Mouse (Mus musculus): Measurements from ENCODE around the gene Lyl1. TPM values are rescaled to one million over a fixed set of nuclear protein-coding genes. Genes with fewer than 3 reads are reported as not detected.
A peak's percentile ranks its signal among the peaks of the same experiment; 100 is the strongest.

Gene Lyl1
- polyA plus RNA-seq, 1 experiment, result 91.9 TPM

DNA sequence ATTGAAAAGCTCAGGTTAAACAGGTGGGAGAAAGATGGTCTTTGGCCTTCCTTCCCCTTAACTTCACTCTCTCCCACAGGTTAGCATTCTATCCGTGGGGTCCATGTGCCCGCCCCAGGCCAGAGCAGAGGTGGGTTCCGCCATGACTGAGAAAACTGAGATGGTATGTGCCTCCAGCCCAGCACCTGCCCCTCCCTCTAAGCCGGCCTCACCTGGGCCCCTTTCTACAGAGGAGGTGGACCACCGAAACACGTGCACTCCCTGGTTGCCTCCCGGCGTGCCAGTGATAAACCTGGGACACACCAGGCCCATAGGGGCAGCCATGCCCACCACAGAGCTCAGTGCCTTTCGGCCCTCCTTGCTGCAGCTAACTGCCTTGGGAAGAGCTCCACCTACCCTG lies 1.3 kb downstream of the Lyl1 start:
- Histone ChIP-seq H3K4me3 (ENCODE audit: insufficient read depth, low read length) (peak overlapping the region; percentile 86), H3K4me1 (ENCODE audit: control insufficient read depth, insufficient read depth, low read length) (peaks cover 26% of the 10 kb centered on the region), H3K27ac (ENCODE audit: insufficient read depth, low read depth, low read length) (peak overlapping the region; percentile 99)

DNA sequence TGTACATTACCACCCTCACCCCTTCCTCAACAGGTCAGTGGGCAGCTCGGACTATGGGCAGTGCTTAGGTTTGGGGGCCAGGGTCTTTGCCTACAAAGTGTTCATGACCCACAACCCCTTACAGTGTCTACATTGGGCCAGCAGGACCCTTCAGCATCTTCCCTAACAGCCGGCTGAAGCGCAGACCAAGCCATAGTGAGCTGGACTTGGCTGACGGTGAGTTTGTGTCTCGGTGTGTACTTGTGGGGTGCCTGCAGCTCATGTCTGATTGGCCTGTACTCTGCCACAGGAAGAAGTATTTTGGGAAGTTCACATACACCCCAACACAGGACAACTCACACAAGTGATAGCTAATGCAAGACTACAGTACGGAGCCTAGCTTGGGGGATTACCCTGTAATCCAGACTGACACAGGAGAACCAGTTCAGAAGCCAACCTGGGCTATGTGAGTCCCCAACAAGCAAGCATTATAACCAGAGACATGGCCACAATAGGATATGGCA lies 1.8 kb downstream of the Lyl1 start:
- H3K4me3 ChIP-seq (ENCODE audit: insufficient read depth, low read length), result peak overlapping the region; percentile 86
- peak overlapping the region; percentile 99 for H3K27ac ChIP-seq (ENCODE audit: insufficient read depth, low read depth, low read length)
- H3K4me1 ChIP-seq (ENCODE audit: control insufficient read depth, insufficient read depth, low read length), result peaks cover 24% of the 10 kb centered on the region

More for the DNA sequence above, 1.3 kb downstream of the Lyl1 start:
- TF ChIP-seq POLR2A (IDR thresholded peaks at IDR 0.05; ENCODE audit: borderline replicate concordance, low read depth, low read length), result no peak
- TF ChIP-seq CTCF (IDR thresholded peaks at IDR 0.05; ENCODE audit: low read depth, low read length), result no peak

DNA sequence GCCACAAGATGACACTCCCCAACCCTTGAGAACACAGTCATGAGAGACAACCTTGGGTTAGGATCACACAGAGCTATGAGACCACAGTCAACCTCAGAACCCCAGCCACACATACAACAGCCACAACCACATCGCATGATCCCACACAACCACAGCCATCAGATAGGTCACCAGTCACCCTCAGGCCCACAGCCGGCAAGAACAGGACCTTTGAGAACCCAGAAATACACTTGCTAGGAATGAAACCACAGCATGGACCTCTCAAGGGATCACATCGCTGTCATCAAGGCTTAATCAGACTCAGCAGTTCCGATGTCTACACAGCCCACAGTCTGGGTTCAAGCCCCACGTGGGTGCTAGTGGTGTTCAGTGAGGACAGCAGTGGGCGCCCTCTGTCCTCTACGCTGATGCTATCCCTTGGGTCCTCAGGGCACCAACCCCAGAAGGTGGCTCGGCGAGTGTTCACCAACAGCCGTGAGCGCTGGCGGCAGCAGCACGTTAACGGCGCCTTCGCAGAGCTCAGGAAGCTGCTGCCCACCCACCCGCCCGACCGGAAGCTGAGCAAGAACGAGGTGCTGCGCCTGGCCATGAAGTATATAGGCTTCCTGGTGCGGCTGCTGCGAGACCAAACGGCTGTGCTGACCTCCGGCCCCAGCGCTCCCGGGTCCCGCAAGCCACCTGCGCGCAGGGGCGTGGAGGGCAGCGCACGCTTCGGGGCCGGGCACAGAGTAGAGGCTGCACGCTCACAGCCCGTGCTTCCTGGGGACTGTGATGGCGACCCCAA lies 2.4 kb downstream of the Lyl1 start:
- Histone ChIP-seq H3K4me3 (ENCODE audit: insufficient read depth, low read length) (peak overlapping the region; percentile 86), H3K27ac (ENCODE audit: insufficient read depth, low read depth, low read length) (peak overlapping the region; percentile 99), H3K4me1 (ENCODE audit: control insufficient read depth, insufficient read depth, low read length) (peaks cover 22% of the 10 kb centered on the region)
- TF ChIP-seq POLR2A (IDR thresholded peaks at IDR 0.05; ENCODE audit: borderline replicate concordance, low read depth, low read length) (no peak; the same call in 1 of the 2 replicates), CTCF (IDR thresholded peaks at IDR 0.05; ENCODE audit: low read depth, low read length) (no peak)

More for the DNA sequence above, 1.8 kb downstream of the Lyl1 start:
- TF ChIP-seq CTCF (IDR thresholded peaks at IDR 0.05; ENCODE audit: low read depth, low read length) (no peak), POLR2A (IDR thresholded peaks at IDR 0.05; ENCODE audit: borderline replicate concordance, low read depth, low read length) (no peak)

- TF ChIP-seq CTCF (IDR thresholded peaks at IDR 0.05; ENCODE audit: low read depth, low read length), result peak; percentile 88
- 0 out of 2 replicates have a peak, but pooled peaks have one; percentile 41 for TF ChIP-seq POLR2A (IDR thresholded peaks at IDR 0.05; ENCODE audit: borderline replicate concordance, low read depth, low read length)
- Histone ChIP-seq H3K27ac (ENCODE audit: insufficient read depth, low read depth, low read length) (peak overlapping the region; percentile 99), H3K4me1 (ENCODE audit: control insufficient read depth, insufficient read depth, low read length) (peaks cover 20% of the 10 kb centered on the region), H3K4me3 (ENCODE audit: insufficient read depth, low read length) (peak overlapping the region; percentile 86)
Measured at GRCm38 (mm10) chr8:84704356-84704755, 3.1 kb downstream of the Lyl1 start.

- H3K4me3 ChIP-seq (ENCODE audit: insufficient read depth, low read length), result peak overlapping the region; percentile 86
- H3K27ac ChIP-seq (ENCODE audit: insufficient read depth, low read depth, low read length), result peak overlapping the region; percentile 99
- peaks cover 16% of the 10 kb centered on the region for H3K4me1 ChIP-seq (ENCODE audit: control insufficient read depth, insufficient read depth, low read length)
- TF ChIP-seq CTCF (IDR thresholded peaks at IDR 0.05; ENCODE audit: low read depth, low read length) (no peak), POLR2A (IDR thresholded peaks at IDR 0.05; ENCODE audit: borderline replicate concordance, low read depth, low read length) (no peak)
Measured at GRCm38 (mm10) chr8:84704867-84705831, 3.9 kb downstream of the Lyl1 start.

GRCm38 (mm10) chr8:84705960-84706359 lies 4.7 kb downstream of the Lyl1 start:
- H3K4me3 ChIP-seq (ENCODE audit: insufficient read depth, low read length), result peak overlapping the region; percentile 86
- peaks cover 9% of the 10 kb centered on the region for H3K4me1 ChIP-seq (ENCODE audit: control insufficient read depth, insufficient read depth, low read length)
- no peak for TF ChIP-seq CTCF (IDR thresholded peaks at IDR 0.05; ENCODE audit: low read depth, low read length)
- TF ChIP-seq POLR2A (IDR thresholded peaks at IDR 0.05; ENCODE audit: borderline replicate concordance, low read depth, low read length), result no peak
- H3K27ac ChIP-seq (ENCODE audit: insufficient read depth, low read depth, low read length), result peak overlapping the region; percentile 99

GRCm38 (mm10) chr8:84706610-84707266 lies 5.5 kb downstream of the Lyl1 start:
- no peak for TF ChIP-seq CTCF (IDR thresholded peaks at IDR 0.05; ENCODE audit: low read depth, low read length)
- TF ChIP-seq POLR2A (IDR thresholded peaks at IDR 0.05; ENCODE audit: borderline replicate concordance, low read depth, low read length), result no peak
- Histone ChIP-seq H3K4me3 (ENCODE audit: insufficient read depth, low read length) (peak overlapping the region; percentile 86), H3K27ac (ENCODE audit: insufficient read depth, low read depth, low read length) (peak overlapping the region; percentile 99), H3K4me1 (ENCODE audit: control insufficient read depth, insufficient read depth, low read length) (peaks cover 8% of the 10 kb centered on the region)

- Histone ChIP-seq H3K4me3 (ENCODE audit: insufficient read depth, low read length) (peak overlapping the region; percentile 86), H3K4me1 (ENCODE audit: control insufficient read depth, insufficient read depth, low read length) (peaks cover 10% of the 10 kb centered on the region), H3K27ac (ENCODE audit: insufficient read depth, low read depth, low read length) (peak overlapping the region; percentile 99)
- TF ChIP-seq CTCF (IDR thresholded peaks at IDR 0.05; ENCODE audit: low read depth, low read length), result no peak
- no peak for TF ChIP-seq POLR2A (IDR thresholded peaks at IDR 0.05; ENCODE audit: borderline replicate concordance, low read depth, low read length)
Measured at GRCm38 (mm10) chr8:84707267-84707883, 6.1 kb downstream of the Lyl1 start.
